Mouse (Mus musculus): ENCODE results near the gene Sbpl. TPM values are rescaled to one million over a fixed set of nuclear protein-coding genes. Genes with fewer than 3 reads are reported as not detected.

Gene Sbpl
- not detected in 2 replicates for polyA plus RNA-seq (2015; fragmentation: Nextera tagmentation; extraction: Ambion mirVana)

DNA sequence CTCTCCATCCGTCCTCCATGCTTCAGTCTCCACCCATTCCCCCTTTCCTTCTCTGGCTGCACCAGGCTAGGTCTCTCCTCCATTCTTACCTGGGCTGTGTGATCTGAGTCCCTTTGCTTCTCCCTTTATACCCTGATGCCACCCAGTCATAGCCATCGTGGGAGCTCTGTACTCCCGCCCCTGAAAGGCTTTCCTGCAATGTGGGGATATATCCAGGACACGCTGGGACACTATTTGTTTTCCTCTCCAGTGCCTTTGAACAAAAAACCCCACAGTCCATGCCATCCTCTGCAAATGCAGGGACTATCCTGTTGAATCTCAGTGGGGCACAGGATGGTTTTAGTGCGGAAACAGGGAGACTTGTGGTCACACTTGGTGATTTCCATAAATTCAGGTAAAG lies at the start of gene Sbpl:
TSS of gene Sbpl (minus strand) at position 101 of the 400 bp plus-strand sequence.
- no peak for ATAC-seq (ENCODE audit: low read depth)

DNA sequence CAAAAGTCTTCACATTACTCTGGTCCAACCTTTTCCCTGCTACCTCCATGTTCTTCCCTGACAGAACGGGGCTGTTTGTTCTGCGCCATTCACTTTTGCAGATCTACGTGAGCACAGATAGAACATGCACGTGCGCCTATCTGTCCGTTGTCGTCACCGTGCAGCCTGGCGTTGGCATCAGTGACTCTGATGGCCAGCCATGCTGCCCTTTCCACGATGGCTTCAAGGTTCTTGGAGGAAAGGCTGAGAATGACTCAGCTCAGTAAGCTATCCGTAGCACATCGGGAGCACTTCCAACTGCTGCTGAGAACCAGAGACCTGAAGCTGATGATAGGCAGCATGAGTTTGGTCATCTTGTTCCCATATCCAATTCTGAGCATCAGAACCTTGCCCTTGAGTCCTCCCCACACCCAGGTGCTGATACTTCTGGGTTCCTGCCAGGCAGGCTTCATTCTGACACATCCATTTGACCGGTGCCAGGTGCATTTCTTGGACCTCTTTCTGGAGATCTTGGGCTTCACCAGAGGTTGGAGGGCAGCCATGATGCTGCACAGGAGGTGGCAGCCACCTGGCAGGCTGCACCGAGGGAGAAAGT lies 49.1 kb upstream of the Sbpl start:
- Histone ChIP-seq H3K4me2 (no peak overlapping the region), H3K36me3 (no peaks in the 10 kb centered on the region), H3K4me3 (no peak overlapping the region), H3K9me3 (no peaks in the 10 kb centered on the region), H3K4me1 (replicated peaks) (no peaks in the 10 kb centered on the region), H3K9ac (no peak overlapping the region), H3K27me3 (no peaks in the 10 kb centered on the region), H3K27ac (replicated peaks) (no peak overlapping the region)
- WGBS, result 90% methylated on average over 14 of the region's 14 CpGs
- no peak for ATAC-seq (ENCODE audit: low read depth)

More for the DNA sequence above, at the start of gene Sbpl:
- WGBS, result 75% methylated on average over 5 of the region's 5 CpGs
- Histone ChIP-seq H3K4me3 (no peak within 1 kb of the TSS), H3K9ac (no peak within 1 kb of the TSS), H3K36me3 (no peaks in the 10 kb centered on the region), H3K27ac (replicated peaks) (no peak within 1 kb of the TSS), H3K4me2 (no peak within 1 kb of the TSS), H3K4me1 (replicated peaks) (peaks cover 5% of the 10 kb centered on the region), H3K9me3 (no peaks in the 10 kb centered on the region), H3K27me3 (no peaks in the 10 kb centered on the region)

DNA sequence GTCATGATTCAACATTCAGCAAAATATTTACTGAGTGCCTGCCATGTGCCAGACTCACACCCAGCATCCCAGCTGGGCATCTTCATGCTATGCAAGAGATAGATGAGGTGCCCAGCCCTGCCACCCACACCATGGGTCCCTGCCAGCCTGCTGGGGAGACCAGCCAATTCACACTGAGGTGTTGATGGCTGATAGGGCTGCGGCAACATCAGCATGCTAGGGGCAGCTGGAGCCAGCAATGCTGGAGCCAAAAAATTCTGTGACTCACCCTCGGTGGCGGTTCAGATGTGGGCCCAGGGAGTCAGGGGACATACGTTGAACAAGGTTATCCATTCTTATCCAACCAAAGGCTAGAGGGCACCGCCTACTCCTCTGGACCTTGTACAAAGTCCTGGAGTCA lies 45.3 kb upstream of the Sbpl start:
- H3K4me2 ChIP-seq, result no peak overlapping the region
- no peak overlapping the region for H3K27ac ChIP-seq (replicated peaks)
- no peaks in the 10 kb centered on the region for H3K36me3 ChIP-seq
- whole genome bisulfite sequencing, result 74% methylated on average over 5 of the region's 5 CpGs
- H3K27me3 ChIP-seq, result no peaks in the 10 kb centered on the region
- H3K9me3 ChIP-seq, result no peaks in the 10 kb centered on the region
- no peaks in the 10 kb centered on the region for H3K4me1 ChIP-seq (replicated peaks)
- H3K4me3 ChIP-seq, result no peak overlapping the region
- H3K9ac ChIP-seq, result no peak overlapping the region
- ATAC-seq (ENCODE audit: low read depth), result no peak

DNA sequence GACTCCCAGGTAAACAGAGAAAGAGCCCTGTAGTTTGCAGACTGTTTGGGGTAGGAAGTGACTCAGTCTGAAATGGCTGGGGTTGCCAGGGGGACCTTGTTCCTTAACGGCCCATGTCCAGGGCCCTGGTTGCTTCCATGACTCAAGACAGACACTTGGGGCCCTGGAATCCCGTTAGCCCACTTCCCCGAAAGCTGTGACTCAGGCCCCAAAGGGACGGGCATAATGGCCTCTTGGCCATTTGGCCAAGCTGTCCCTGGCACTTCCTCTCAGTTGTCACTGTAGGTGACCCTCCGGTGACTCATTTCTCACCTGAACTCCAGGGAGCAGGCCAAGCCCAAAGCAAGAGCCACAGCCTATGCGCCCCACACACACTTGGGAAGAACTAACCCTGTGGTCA lies 43.3 kb upstream of the Sbpl start:
- Histone ChIP-seq H3K4me3 (no peak overlapping the region), H3K4me1 (replicated peaks) (0 out of 2 replicates have a peak, but pooled peaks cover 4% of the 10 kb centered on the region), H3K9me3 (no peaks in the 10 kb centered on the region), H3K4me2 (no peak overlapping the region), H3K9ac (no peak overlapping the region), H3K27ac (replicated peaks) (no peak overlapping the region), H3K27me3 (no peaks in the 10 kb centered on the region), H3K36me3 (no peaks in the 10 kb centered on the region)
- no peak for ATAC-seq (ENCODE audit: low read depth)
- 63% methylated on average over 6 of the region's 6 CpGs for WGBS

DNA sequence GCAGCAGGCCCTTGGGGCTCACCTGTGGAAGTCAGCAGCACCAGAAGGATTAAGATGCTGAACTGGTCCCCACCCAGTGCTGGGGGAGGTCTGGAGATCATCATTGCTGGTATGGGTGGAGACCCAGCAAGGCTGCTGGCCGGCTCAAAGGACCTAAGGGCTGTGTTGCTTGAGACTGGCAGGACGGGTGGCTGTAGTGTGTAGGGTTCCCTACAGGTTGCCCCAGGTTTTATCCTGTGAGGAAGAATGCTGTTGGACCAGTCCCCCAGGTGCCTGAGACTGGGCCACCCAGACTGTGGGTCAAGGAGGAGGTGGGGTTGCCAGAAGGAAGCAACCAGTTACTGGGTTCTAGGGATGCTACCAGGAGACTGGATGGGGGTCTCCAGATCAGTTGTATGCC lies 42.8 kb upstream of the Sbpl start, which contains the start of gene Prss22:
TSS of gene Prss22 (minus strand) at position 200 of the 400 bp plus-strand sequence.
- Histone ChIP-seq H3K4me1 (replicated peaks) (peaks cover 9% of the 10 kb centered on the region; the same call in 1 of the 2 replicates), H3K9me3 (no peaks in the 10 kb centered on the region), H3K4me3 (no peak within 1 kb of the TSS), H3K27ac (replicated peaks) (no peak within 1 kb of the TSS), H3K36me3 (no peaks in the 10 kb centered on the region), H3K4me2 (no peak within 1 kb of the TSS), H3K27me3 (no peaks in the 10 kb centered on the region), H3K9ac (no peak within 1 kb of the TSS)
- ATAC-seq (ENCODE audit: low read depth), result no peak
- whole genome bisulfite sequencing, result 69% methylated on average over 2 of the region's 2 CpGs

DNA sequence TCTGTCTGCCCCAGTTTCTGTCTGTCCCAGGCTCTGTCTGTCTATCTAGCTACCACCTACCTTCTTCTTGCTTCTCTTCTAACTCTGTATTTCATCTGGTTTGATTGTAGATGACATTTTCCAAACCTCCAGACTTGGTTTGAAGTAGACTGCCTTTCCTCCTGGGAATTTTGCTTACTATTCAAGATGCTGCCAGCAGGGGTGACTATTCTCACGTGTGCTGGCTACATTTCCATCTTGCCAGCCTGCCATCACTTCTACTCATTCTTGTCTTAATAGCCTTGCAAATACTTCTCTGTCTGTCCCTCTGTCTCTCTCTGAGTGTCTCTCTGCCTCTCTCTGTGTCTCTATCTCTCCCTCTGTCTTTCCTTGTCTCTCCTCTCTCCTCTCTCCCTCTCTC lies 40.3 kb upstream of the Sbpl start:
- WGBS, result 29% methylated on average over 1 of the region's 1 CpGs

DNA sequence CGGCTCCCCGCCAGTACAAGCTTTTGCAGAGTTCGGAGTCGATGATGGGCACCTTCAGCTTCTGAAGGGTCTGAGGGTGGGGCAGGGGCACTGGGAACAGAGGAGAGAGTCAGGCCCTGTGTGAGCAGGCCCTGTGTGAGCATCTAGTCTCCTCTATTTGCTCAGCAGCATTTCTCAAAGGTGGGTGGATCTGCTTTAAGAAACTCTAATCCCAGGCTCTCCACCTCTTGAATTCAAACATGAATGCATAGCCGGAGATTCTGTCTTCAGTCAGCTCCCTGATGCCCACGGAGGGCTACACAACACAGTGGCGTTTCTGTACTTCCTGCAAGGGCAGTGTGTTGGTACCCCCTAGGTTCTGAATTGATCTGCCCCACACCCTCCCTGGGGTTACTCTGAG lies 39.6 kb upstream of the Sbpl start:
- Histone ChIP-seq H3K36me3 (no peaks in the 10 kb centered on the region), H3K4me1 (replicated peaks) (peaks cover 9% of the 10 kb centered on the region; the same call in 1 of the 2 replicates), H3K27me3 (no peaks in the 10 kb centered on the region), H3K4me3 (no peak overlapping the region), H3K4me2 (no peak overlapping the region), H3K9me3 (no peaks in the 10 kb centered on the region), H3K27ac (replicated peaks) (no peak overlapping the region), H3K9ac (no peak overlapping the region)
- WGBS, result 75% methylated on average over 7 of the region's 7 CpGs
- no peak for ATAC-seq (ENCODE audit: low read depth)

More for the DNA sequence above, 40.3 kb upstream of the Sbpl start:
- Histone ChIP-seq H3K27me3 (no peaks in the 10 kb centered on the region), H3K27ac (replicated peaks) (no peak overlapping the region), H3K9ac (no peak overlapping the region), H3K4me2 (no peak overlapping the region), H3K36me3 (no peaks in the 10 kb centered on the region), H3K9me3 (no peaks in the 10 kb centered on the region), H3K4me1 (replicated peaks) (peaks cover 9% of the 10 kb centered on the region; the same call in 1 of the 2 replicates), H3K4me3 (no peak overlapping the region)
- ATAC-seq (ENCODE audit: low read depth), result no peak

DNA sequence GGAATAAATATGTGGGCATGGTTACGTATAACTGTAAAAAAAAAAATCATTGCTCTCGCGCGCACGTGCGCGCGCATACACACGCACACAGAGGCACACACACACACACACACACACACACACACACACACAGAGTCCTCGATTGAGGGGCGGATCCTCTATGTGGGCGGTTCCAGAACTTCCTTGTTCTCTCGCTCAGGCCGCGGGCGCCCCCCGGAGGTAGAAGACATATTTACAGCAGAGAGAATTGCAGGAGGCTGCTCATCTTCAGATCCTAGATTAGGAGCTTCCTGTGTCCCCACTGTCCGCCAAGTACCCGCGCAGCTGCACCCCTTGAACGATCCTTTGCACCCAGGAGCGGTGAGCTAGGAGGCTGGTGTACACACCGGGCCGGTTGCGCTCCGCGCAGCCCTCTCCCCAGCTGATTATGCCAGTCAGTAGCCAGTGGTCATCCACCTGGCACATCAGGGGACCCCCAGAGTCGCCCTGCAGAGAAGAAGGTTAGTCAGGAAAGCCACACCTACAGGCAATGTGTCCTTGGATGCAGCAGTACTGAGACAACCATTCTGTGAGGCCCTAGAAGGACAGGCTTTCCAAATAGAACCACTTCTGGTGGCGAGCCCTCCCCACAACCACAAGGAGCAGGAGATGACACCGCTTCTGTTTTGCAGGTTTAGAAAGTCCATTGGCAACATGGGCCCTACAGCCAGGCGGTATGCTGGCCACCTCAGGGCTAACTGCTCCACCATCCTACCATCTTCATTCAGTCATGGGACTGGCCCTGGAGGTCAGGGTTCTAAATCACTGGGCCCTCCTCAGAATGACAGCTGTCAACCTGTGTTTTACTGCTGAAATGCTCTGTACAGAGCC lies 38.7 kb upstream of the Sbpl start:
- ATAC-seq (ENCODE audit: low read depth), result peak; percentile 75
- H3K9me3 ChIP-seq, result no peaks in the 10 kb centered on the region
- peak overlapping the region; percentile 59 for H3K4me2 ChIP-seq
- H3K9ac ChIP-seq, result peak overlapping the region; percentile 70
- peak overlapping the region; percentile 32 for H3K4me3 ChIP-seq
- 10% methylated on average over 29 of the region's 31 CpGs for WGBS
- peaks cover 9% of the 10 kb centered on the region; the same call in 1 of the 2 replicates for H3K4me1 ChIP-seq (replicated peaks)
- H3K27ac ChIP-seq (replicated peaks), result 0 out of 2 replicates have a peak overlapping the region, but pooled peaks have one; percentile 33
- no peaks in the 10 kb centered on the region for H3K27me3 ChIP-seq
- no peaks in the 10 kb centered on the region for H3K36me3 ChIP-seq

DNA sequence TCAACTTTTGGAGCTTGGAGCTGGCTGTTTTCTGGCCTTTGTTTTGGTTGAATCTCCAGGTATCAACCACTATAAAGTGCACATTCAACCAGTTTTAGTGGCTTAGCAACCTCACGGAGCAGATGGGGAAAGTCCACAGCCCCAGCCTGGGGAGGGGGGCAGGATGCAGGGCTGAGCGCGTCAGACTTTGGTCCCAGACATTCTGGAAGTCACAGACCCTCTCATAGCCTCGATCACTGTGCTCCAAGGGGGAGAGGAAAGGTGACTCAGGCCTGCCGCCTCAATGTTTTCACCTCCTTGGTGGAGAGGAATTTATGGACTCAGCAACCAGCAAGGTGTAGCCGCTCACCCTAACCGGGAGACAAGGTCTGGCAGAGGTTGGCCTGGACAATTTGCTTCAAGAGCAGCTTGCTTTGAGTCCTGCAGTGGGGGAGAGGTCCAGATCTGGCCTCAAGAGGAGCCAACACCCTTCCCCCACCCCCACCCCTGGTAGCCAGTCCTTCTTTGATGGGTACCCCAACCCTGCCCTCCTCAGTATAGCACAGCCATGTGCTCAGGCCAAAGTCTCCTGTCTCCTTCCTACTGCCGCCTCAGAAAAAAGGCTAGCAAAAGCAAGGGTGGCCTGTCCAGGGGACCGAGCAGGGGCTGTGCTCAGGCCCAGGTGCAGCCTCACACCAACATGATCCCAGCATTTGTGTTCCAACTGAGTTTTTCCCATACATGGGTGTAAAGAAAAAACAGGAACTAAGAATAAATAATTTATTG lies 37.9 kb upstream of the Sbpl start:
- no peaks in the 10 kb centered on the region for H3K9me3 ChIP-seq
- 0 out of 2 replicates have a peak overlapping the region, but pooled peaks have one; percentile 3 for H3K27ac ChIP-seq (replicated peaks)
- no peaks in the 10 kb centered on the region for H3K36me3 ChIP-seq
- H3K4me1 ChIP-seq (replicated peaks), result peaks cover 9% of the 10 kb centered on the region; the same call in 1 of the 2 replicates
- peak overlapping the region; percentile 32 for H3K4me3 ChIP-seq
- peak overlapping the region; percentile 59 for H3K4me2 ChIP-seq
- 65% methylated on average over 9 of the region's 9 CpGs for WGBS
- H3K27me3 ChIP-seq, result peaks cover 3% of the 10 kb centered on the region; the same call in 1 of the 2 replicates
- peak overlapping the region; percentile 70 for H3K9ac ChIP-seq
- peak; percentile 79 for ATAC-seq (ENCODE audit: low read depth)

DNA sequence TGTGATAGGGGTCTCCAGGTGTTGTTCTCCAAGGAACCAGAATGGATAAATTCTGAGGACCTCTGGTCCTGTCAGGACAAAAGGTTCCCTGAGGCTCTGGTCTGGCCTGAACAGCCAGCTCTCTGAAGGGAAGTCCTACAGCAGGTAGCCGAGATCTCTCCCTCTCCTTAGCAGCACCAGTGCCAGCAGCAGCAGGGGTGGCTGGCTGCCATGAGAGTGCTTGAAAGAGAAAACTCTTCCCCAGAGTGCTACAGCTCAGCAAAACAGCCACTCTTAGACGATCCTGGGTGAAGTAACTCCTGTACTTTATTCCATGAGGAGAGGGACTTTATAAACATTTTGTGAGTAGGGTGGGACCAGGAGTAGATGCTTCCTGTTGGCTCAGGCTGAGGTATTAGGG lies 34.7 kb upstream of the Sbpl start:
- no peak for ATAC-seq (ENCODE audit: low read depth)
- 63% methylated on average over 2 of the region's 2 CpGs for WGBS

DNA sequence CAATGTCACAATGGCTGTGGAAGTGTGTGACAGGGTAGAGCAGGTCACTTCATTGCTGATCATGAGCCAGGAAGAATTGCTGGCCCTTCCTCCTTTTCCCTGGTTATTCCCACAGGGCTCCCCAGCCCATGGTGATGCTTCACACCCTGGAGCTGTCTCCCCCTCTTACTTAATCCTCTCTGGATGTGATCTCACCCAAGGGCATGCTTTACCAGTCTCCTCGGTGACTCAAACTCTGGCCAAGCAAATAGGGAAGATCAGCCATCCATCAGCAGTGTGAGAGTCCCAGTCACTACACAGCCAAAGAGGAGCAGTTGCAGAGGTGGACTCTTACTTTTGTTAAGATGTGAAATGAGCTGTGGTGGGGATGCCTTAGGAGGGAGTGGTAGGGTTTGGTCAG lies 29.9 kb upstream of the Sbpl start:
- 93% methylated on average over 1 of the region's 1 CpGs for WGBS
- no peak overlapping the region for H3K4me3 ChIP-seq
- H3K9ac ChIP-seq, result no peak overlapping the region
- no peak overlapping the region for H3K4me2 ChIP-seq
- H3K4me1 ChIP-seq (replicated peaks), result no peaks in the 10 kb centered on the region
- no peak for ATAC-seq (ENCODE audit: low read depth)
- H3K27me3 ChIP-seq, result peaks cover 4% of the 10 kb centered on the region; the same call in 1 of the 2 replicates
- no peak overlapping the region for H3K27ac ChIP-seq (replicated peaks)
- no peaks in the 10 kb centered on the region for H3K9me3 ChIP-seq
- no peaks in the 10 kb centered on the region for H3K36me3 ChIP-seq

More for the DNA sequence above, 34.7 kb upstream of the Sbpl start:
- Histone ChIP-seq H3K9me3 (no peaks in the 10 kb centered on the region), H3K4me3 (no peak overlapping the region), H3K27me3 (peaks cover 4% of the 10 kb centered on the region; the same call in 1 of the 2 replicates), H3K4me1 (replicated peaks) (peaks cover 9% of the 10 kb centered on the region; the same call in 1 of the 2 replicates), H3K9ac (no peak overlapping the region), H3K36me3 (no peaks in the 10 kb centered on the region), H3K27ac (replicated peaks) (no peak overlapping the region), H3K4me2 (no peak overlapping the region)
